Mouse (Mus musculus) midbrain, embryonic 14.5 days (tissue): Measurements from ENCODE around the gene Hivep2. TPM values are rescaled to one million over a fixed set of nuclear protein-coding genes. Genes with fewer than 3 reads are reported as not detected.

Experiments
- ATAC-seq: fragments of 200-750 bp; cut with Nextera tagmentation; 2 replicates; pipeline ENCODE4 v1.8.0; 2017; ENCODE audit warnings: moderate number of reproducible peaks, moderate library complexity; ENCODE audit not compliant: low FRiP score, low TSS enrichment
- DNase-seq: peaks from one replicate; pipeline ENCODE4 v3.0.0-alpha.2; 2015
- H3K27ac ChIP-seq: fragments of 300-500 bp; sonication (generic); replicated peaks from 2 replicates; pipeline ENCODE4 v1.5.1; 2014; ENCODE audit warnings: mild to moderate bottlenecking, low read depth, low read length, moderate library complexity
- H3K27me3 ChIP-seq: fragments of 300-500 bp; sonication (generic); 2 replicates; pipeline ENCODE4 v1.6.1; 2014; ENCODE audit warnings: low read length, control low read depth, mixed read lengths; ENCODE audit not compliant: control insufficient read depth, insufficient read depth
- H3K36me3 ChIP-seq: fragments of 300-500 bp; sonication (generic); 2 replicates; pipeline ENCODE4 v1.6.1; 2014; ENCODE audit warnings: low read length, control low read depth; ENCODE audit not compliant: control insufficient read depth, insufficient read depth
- H3K4me1 ChIP-seq: fragments of 300-500 bp; sonication (generic); 2 replicates; pipeline ENCODE4 v1.6.1; 2014; ENCODE audit warnings: mild to moderate bottlenecking, antibody characterized with exemption, low read length, control low read depth; ENCODE audit not compliant: control insufficient read depth, insufficient read depth
- H3K4me2 ChIP-seq: fragments of 300-500 bp; sonication (generic); 2 replicates; pipeline ENCODE4 v1.6.1; 2014; ENCODE audit warnings: mild to moderate bottlenecking, low read length, moderate library complexity
- H3K4me3 ChIP-seq: fragments of 300-500 bp; sonication (generic); replicated peaks from 2 replicates; pipeline ENCODE4 v1.5.1; 2014; ENCODE audit warnings: low read depth, low read length
- H3K9ac ChIP-seq: fragments of 300-500 bp; sonication (generic); replicated peaks from 2 replicates; pipeline ENCODE4 v1.6.1; 2014; ENCODE audit warnings: mild to moderate bottlenecking, low read length, moderate library complexity
- H3K9me3 ChIP-seq: fragments of 300-500 bp; sonication (generic); 2 replicates; pipeline ENCODE4 v1.6.1; 2016; ENCODE audit warnings: low read length, control low read depth, mixed read lengths; ENCODE audit not compliant: control insufficient read depth
- WGBS: fragments of 180-500 bp; shearing (Covaris S2); extraction: QIAGEN DNeasy Blood & Tissue Kit; methylation state at CpG from one replicate; pipeline ENCODE4 v1.1.7; 2014; 5-methylcytosine and 5-hydroxymethylcytosine counted together
- polyA plus RNA-seq: library from polyadenylated mRNA; unstranded; fragments of >200 nt; fragmentation: Nextera tagmentation; extraction: Ambion mirVana; gene quantifications from 2 replicates; pipeline ENCODE4 v1.2.1, GENCODE M21; 2014

The Hivep2 gene
- polyA plus RNA-seq, 1 experiment from 2014 or later = 12.8 TPM

DNA sequence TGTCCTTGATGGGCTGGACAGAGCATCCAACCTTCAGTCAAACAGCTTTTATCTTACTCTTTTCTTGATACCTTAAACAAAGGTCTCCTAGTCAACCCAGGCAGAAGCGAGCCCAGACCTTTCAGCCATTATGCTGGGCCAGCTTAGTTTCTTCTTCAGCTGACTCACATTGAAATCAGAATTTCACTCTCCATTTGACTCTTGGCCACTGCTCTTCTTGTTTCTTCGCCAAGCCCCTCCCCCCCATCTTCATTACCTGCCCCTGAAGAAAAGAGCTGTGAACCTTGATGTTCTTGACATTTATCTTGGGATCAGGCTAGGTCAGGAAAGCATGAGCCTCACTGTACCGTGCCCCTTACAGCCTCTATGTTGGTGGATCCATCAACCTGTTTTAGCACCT, 135.0 kb downstream of the Hivep2 start:
- no peak overlapping the region for H3K4me3 ChIP-seq
- WGBS = 89% methylated on average over 3 of the region's 3 CpGs
- no peaks in the 10 kb centered on the region for H3K27me3 ChIP-seq
- no peaks in the 10 kb centered on the region for H3K9me3 ChIP-seq
- no peak for ATAC-seq
- no peaks in the 10 kb centered on the region for H3K36me3 ChIP-seq
- no peak overlapping the region for H3K9ac ChIP-seq
- no peak overlapping the region for H3K27ac ChIP-seq
- no peak for DNase-seq
- H3K4me2 ChIP-seq = no peak overlapping the region
- no peaks in the 10 kb centered on the region for H3K4me1 ChIP-seq

DNA sequence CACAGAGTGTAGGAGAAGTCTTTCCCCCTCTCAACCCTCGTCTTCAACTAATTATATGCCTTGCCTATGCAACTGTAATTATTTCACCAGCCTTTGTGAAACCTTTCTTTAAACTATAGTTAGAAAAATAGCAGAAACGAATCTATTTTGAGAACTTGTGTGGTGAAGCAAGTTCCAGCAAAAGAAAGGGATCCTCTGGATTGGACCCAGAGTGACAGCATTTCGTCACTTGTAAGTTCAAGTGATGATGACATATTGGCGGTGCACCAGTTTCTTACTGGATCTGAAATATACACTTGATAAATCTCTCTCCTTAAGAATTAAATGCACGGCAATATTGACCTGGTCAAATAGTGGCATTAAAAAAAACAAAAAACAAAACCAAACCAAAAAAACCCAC, 136.1 kb downstream of the Hivep2 start:
- no peak overlapping the region for H3K27ac ChIP-seq
- no peak overlapping the region for H3K4me2 ChIP-seq
- no peaks in the 10 kb centered on the region for H3K4me1 ChIP-seq
- H3K9ac ChIP-seq = no peak overlapping the region
- ATAC-seq (no peak), DNase-seq (no peak)
- H3K9me3 ChIP-seq = no peaks in the 10 kb centered on the region
- 90% methylated on average over 5 of the region's 5 CpGs for WGBS
- H3K36me3 ChIP-seq = no peaks in the 10 kb centered on the region
- no peaks in the 10 kb centered on the region for H3K27me3 ChIP-seq
- H3K4me3 ChIP-seq = no peak overlapping the region

DNA sequence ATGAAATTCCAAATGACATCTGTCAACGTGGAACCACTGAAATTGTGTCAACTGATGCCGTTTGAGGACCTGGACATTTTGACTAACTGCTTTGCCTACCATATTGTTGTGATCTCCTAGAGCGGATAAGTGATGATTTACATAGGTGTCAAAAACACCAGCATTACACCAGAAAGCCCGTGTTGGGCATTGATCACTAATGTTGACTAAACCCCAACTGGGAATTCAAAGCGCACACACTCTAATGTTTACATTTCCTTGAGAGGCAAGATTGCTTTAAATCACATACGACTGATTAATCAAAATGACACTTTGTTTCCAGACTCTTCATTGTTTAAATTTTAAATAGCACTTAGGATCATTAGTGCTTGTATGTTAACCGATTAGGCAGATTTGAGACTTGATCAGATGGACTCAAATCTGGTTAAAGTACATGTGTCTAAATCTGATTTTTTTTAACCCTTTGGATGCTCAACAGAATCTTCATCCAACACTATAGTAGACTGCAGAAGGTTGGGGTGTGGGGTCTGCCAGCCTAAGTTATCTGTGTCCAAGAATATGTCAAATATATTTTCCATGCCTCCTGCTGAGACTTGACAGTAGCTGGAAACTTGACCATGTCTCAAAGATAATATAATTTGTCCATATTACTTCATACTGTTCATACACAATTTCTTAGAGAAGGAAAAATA, 142.3 kb downstream of the Hivep2 start:
- H3K27me3 ChIP-seq = no peaks in the 10 kb centered on the region
- H3K9ac ChIP-seq = no peak overlapping the region
- no peaks in the 10 kb centered on the region for H3K9me3 ChIP-seq
- DNase-seq = no peak
- ATAC-seq = no peak
- no peak overlapping the region for H3K4me2 ChIP-seq
- H3K36me3 ChIP-seq = no peaks in the 10 kb centered on the region
- no peak overlapping the region for H3K27ac ChIP-seq
- H3K4me1 ChIP-seq = no peaks in the 10 kb centered on the region
- no peak overlapping the region for H3K4me3 ChIP-seq
- 84% methylated on average over 7 of the region's 7 CpGs for WGBS

DNA sequence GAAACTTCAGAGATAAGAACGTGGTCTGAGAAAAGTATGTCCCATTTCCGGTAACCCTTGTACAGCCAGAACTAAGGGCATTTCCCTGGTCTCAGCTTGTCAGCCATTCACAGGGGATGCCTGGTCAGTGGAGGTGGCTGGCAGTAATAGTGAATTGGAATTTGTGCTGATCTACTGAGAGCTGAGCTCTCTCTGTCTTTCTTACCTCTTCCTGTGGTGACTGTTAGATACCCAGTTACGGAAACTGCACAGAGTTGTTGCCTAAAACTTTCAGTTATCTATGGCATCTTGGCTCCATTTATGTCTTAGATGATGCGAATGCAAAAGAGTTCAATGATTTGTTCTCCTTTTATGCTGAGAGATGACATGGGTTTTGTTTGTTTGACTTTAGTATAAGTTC, 150.0 kb downstream of the Hivep2 start:
- Histone ChIP-seq H3K9me3 (no peaks in the 10 kb centered on the region), H3K4me3 (no peak overlapping the region), H3K4me2 (no peak overlapping the region), H3K36me3 (no peaks in the 10 kb centered on the region), H3K9ac (no peak overlapping the region), H3K27me3 (no peaks in the 10 kb centered on the region), H3K27ac (no peak overlapping the region), H3K4me1 (no peaks in the 10 kb centered on the region)
- ATAC-seq = no peak
- 91% methylated on average over 4 of the region's 4 CpGs for WGBS
- no peak for DNase-seq

DNA sequence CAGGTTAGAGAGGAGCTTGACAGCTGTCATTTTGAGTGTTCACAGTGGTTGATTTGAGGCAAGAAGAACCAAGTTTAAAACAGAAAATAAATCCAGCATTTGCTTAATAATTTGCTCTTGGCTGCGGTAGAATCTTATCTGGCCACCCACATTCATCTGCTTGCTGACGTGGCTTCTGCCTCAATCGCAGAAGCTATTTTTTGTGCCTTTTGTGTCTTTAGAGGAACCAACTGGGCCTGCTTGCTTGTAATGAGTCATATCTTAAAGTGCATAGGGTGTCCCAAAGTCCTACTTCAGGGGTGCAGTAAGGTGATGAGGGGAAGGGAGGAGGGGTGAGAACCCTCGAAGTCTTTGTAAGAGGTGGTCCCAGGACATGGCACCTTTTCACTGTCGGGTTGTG, 151.1 kb downstream of the Hivep2 start:
- H3K27me3 ChIP-seq = no peaks in the 10 kb centered on the region
- no peak overlapping the region for H3K9ac ChIP-seq
- ATAC-seq = no peak
- no peaks in the 10 kb centered on the region for H3K36me3 ChIP-seq
- H3K4me2 ChIP-seq = no peak overlapping the region
- no peaks in the 10 kb centered on the region for H3K9me3 ChIP-seq
- WGBS = 92% methylated on average over 5 of the region's 5 CpGs
- no peak overlapping the region for H3K4me3 ChIP-seq
- no peak overlapping the region for H3K27ac ChIP-seq
- H3K4me1 ChIP-seq = no peaks in the 10 kb centered on the region
- DNase-seq = no peak

DNA sequence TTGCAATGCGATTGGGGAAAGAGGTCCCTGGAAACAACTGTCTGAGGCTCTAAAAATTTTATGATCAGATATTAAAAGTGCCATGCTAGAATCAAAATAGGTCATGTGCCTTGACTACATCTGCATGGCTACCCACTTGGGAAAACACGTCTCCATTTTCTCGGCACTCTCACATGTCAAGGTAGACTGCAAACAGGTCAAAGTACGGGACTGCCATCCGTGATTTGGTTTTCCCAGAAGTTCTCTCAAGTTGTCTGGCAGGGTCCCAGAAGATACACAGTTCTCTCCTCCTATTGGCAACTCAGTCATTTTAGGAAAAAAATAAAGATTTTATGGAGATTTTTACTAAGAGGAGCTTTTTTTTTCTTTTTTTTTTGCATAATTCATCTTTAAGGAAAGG, 153.3 kb downstream of the Hivep2 start:
- no peak overlapping the region for H3K4me2 ChIP-seq
- whole genome bisulfite sequencing = 93% methylated on average over 5 of the region's 5 CpGs
- DNase-seq (no peak), ATAC-seq (no peak)
- H3K27ac ChIP-seq = no peak overlapping the region
- no peaks in the 10 kb centered on the region for H3K4me1 ChIP-seq
- H3K36me3 ChIP-seq = no peaks in the 10 kb centered on the region
- no peak overlapping the region for H3K9ac ChIP-seq
- H3K4me3 ChIP-seq = no peak overlapping the region
- H3K27me3 ChIP-seq = no peaks in the 10 kb centered on the region
- no peaks in the 10 kb centered on the region for H3K9me3 ChIP-seq

DNA sequence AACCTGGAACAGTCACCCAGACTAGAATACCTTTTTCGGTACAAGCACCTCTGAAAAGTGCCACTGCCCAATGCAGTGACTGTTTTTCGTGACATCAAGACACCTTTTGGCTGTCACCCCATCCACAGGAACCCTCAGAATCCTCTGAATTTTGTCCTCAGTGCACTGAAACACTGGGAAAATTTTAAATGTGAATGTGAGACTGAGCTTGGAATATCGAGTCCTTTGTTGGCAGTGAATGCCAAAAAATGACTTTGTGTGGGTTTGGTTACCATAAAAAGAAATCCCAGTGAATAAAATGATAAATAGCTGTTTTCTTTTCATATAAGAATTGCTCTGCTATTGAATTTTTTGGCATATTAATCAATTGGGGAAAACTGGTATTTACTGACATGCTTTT, 154.6 kb downstream of the Hivep2 start:
- H3K4me2 ChIP-seq = no peak overlapping the region
- H3K27ac ChIP-seq = no peak overlapping the region
- no peak overlapping the region for H3K4me3 ChIP-seq
- DNase-seq (no peak), ATAC-seq (no peak)
- 87% methylated on average over 3 of the region's 3 CpGs for WGBS
- no peaks in the 10 kb centered on the region for H3K36me3 ChIP-seq
- no peak overlapping the region for H3K9ac ChIP-seq
- H3K9me3 ChIP-seq = no peaks in the 10 kb centered on the region
- no peaks in the 10 kb centered on the region for H3K27me3 ChIP-seq
- no peaks in the 10 kb centered on the region for H3K4me1 ChIP-seq

DNA sequence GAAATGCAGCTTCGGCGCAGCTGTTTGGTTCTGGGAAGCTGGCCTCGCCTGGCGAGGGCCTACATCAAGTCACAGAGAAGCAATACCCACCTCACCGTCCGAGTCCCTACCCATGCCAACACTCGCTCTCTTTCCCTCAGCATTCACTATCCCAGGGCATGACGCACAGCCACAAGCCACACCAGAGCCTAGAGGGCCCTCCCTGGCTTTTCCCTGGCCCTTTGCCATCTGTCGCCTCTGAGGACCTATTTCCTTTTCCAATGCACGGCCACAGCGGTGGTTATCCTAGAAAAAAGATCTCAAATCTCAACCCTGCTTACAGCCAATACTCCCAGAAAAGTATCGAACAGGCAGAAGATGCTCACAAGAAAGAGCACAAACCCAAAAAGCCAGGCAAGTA, 162.0 kb downstream of the Hivep2 start:
- no peaks in the 10 kb centered on the region for H3K4me1 ChIP-seq
- ATAC-seq (no peak), DNase-seq (no peak)
- H3K27me3 ChIP-seq = no peaks in the 10 kb centered on the region
- H3K27ac ChIP-seq = no peak overlapping the region
- H3K9ac ChIP-seq = no peak overlapping the region
- no peaks in the 10 kb centered on the region for H3K9me3 ChIP-seq
- no peak overlapping the region for H3K4me3 ChIP-seq
- no peak overlapping the region for H3K4me2 ChIP-seq
- H3K36me3 ChIP-seq = peaks cover 28% of the 10 kb centered on the region; the same call in 1 of the 2 replicates
- WGBS = 95% methylated on average over 12 of the region's 12 CpGs

DNA sequence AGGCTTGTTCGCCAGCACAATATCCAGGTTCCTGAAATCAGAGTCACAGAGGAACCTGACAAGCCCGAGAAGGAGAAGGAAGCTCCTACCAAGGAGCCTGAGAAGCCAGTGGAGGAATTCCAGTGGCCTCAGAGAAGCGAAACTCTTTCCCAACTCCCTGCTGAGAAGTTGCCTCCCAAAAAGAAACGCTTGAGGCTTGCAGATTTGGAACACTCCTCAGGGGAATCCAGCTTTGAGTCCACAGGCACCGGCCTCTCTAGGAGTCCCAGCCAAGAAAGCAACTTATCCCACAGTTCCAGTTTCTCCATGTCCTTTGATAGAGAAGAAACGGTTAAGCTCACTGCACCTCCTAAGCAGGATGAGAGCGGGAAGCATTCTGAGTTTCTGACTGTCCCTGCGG, 164.4 kb downstream of the Hivep2 start:
- H3K9me3 ChIP-seq = no peaks in the 10 kb centered on the region
- ATAC-seq (no peak), DNase-seq (no peak)
- no peaks in the 10 kb centered on the region for H3K27me3 ChIP-seq
- H3K27ac ChIP-seq = no peak overlapping the region
- 75% methylated on average over 8 of the region's 8 CpGs for WGBS
- no peaks in the 10 kb centered on the region for H3K4me1 ChIP-seq
- no peak overlapping the region for H3K4me2 ChIP-seq
- H3K36me3 ChIP-seq = peaks cover 28% of the 10 kb centered on the region; the same call in 1 of the 2 replicates
- no peak overlapping the region for H3K4me3 ChIP-seq
- H3K9ac ChIP-seq = no peak overlapping the region
